Mouse (Mus musculus): ENCODE data around the gene 4930519G04Rik. TPM values are rescaled to one million over a fixed set of nuclear protein-coding genes. Genes with fewer than 3 reads are reported as not detected.
A peak's percentile ranks its signal among the peaks of the same experiment; 100 is the strongest.
"Not testable (repeated sequence)": the region's sequence is repeated elsewhere in the genome, so short reads cannot be mapped to it uniquely, and the experiment has no call there.

Gene 4930519G04Rik
- polyA plus RNA-seq, 1 experiment from 2014 or later, result not detected

- Histone ChIP-seq H3K36me3 (peaks cover 8% of the 10 kb centered on the region; the same call in 1 of the 2 replicates), H3K9me3 (no peaks in the 10 kb centered on the region), H3K4me1 (replicated peaks) (peaks cover 14% of the 10 kb centered on the region), H3K27ac (no peak overlapping the region), H3K4me2 (replicated peaks) (no peak overlapping the region), H3K4me3 (replicated peaks) (no peak overlapping the region), H3K27me3 (no peaks in the 10 kb centered on the region), H3K9ac (replicated peaks) (no peak overlapping the region)
- no peak for ATAC-seq
- WGBS, result 73% methylated on average over 6 of the region's 6 CpGs
Measured at GRCm38 (mm10) chr5:114816599-114816998, 36.9 kb upstream of the 4930519G04Rik start.

DNA sequence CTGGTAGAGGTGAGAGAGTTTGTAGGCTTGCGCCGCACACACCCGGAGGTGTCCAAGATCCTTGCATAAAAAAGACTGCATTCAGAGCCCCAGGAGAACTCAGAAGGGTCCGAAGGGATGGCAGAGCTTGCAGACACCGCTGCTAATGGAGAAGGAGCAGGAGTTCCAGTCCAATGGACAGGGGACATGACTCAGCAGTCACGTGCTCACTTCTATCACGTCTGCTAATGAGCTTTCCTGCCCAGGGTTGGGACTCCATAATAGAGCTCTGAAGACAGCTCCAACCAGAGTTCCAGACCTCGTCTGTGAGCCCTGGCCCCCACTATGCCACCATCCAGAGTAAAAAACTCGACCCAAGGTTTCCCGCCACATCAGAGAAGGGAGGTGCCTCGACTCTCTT is 35.3 kb upstream of the 4930519G04Rik start:
- no peaks in the 10 kb centered on the region for H3K27me3 ChIP-seq
- peaks cover 14% of the 10 kb centered on the region; the same call in 1 of the 2 replicates for H3K36me3 ChIP-seq
- WGBS, result 76% methylated on average over 11 of the region's 11 CpGs
- ATAC-seq, result no peak
- no peaks in the 10 kb centered on the region for H3K9me3 ChIP-seq
- H3K4me1 ChIP-seq (replicated peaks), result peaks cover 7% of the 10 kb centered on the region
- H3K27ac ChIP-seq, result no peak overlapping the region
- no peak overlapping the region for H3K4me2 ChIP-seq (replicated peaks)
- H3K9ac ChIP-seq (replicated peaks), result no peak overlapping the region
- H3K4me3 ChIP-seq (replicated peaks), result no peak overlapping the region

DNA sequence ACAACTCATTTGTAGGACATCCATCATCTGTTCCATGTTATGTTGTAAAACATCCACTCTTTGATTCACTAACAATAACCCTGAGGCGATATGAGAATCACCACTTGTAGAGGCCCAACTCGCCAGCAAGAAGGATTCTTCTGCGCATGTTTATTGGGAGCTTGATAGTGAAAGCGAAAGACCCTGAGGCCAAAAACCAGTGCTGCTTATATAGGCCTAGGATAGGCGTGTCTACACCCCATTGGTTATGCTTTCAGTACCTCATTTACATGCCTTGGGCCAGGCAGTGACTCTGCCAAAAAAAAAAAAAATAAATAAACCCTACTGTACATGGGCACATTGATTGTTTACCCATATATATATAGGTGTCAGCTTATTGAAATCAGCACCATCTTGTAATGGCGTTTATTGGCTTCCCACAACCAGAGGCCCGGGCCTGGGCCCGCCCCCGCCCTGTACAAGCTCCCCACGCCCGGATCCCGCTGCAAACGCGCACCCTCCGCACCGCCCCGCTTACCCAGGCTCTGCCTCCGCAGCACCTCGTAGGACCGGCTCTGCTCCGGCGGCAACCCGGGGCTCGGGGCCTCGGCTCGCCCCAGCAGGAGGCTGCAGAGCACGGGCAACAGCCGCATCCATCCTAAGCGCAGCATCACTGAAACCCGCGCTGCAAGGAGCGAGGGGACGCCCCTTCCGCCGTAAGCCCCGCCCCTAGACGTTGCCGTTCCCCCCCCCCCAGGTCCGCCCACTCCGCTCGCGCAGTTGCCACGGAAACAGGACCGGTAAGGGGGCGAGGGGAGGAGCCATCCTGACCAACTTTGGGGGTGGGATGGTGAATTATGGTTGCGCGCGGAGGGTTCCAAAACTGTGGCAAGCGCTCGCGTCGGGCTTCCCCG is 30.4 kb upstream of the 4930519G04Rik start, which contains the start of gene 1500011B03Rik:
Gene 1500011B03Rik (minus strand): TSS at position 673 of the 893 bp plus-strand sequence.
- H3K4me2 ChIP-seq (replicated peaks), result peak within 1 kb of the TSS; percentile 64
- peaks cover 14% of the 10 kb centered on the region; the same call in 1 of the 2 replicates for H3K36me3 ChIP-seq
- peak within 1 kb of the TSS; percentile 86 for H3K27ac ChIP-seq
- peak; percentile 91 for ATAC-seq
- H3K4me3 ChIP-seq (replicated peaks), result peak within 1 kb of the TSS; percentile 74
- H3K9ac ChIP-seq (replicated peaks), result peak within 1 kb of the TSS; percentile 88
- H3K9me3 ChIP-seq, result no peaks in the 10 kb centered on the region
- WGBS, result 7% methylated on average over 53 of the region's 53 CpGs
- H3K27me3 ChIP-seq, result no peaks in the 10 kb centered on the region
- peaks cover 12% of the 10 kb centered on the region for H3K4me1 ChIP-seq (replicated peaks)

DNA sequence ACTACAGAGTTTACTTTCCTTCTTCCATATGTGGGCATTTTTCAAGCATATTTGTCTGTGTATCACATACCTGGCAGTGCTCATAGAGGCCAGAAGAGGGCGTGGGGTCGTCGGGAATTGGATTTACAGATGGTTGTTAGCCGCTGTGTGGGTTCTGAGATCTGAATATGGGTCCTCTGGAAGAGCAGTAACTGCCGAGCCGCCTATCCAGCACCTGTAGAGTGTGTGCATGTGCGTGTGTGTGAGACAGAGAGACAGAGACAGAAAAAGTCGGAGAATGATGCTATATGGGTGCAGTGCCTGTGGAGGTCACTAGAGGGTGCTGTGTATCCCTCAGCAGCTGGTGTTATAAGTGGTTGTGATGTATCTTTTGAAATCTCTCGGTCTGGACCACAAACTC is 29.3 kb upstream of the 4930519G04Rik start:
- H3K9ac ChIP-seq (replicated peaks), result no peak overlapping the region
- no peak overlapping the region; the same call in 1 of the 2 replicates for H3K4me3 ChIP-seq (replicated peaks)
- WGBS, result 18% methylated on average over 9 of the region's 9 CpGs
- peaks cover 14% of the 10 kb centered on the region; the same call in 1 of the 2 replicates for H3K36me3 ChIP-seq
- no peak; the same call in 1 of the 2 replicates for ATAC-seq
- H3K9me3 ChIP-seq, result no peaks in the 10 kb centered on the region
- H3K4me1 ChIP-seq (replicated peaks), result peaks cover 12% of the 10 kb centered on the region
- H3K27ac ChIP-seq, result no peak overlapping the region
- H3K4me2 ChIP-seq (replicated peaks), result peak overlapping the region; percentile 64; the same call in 1 of the 2 replicates
- H3K27me3 ChIP-seq, result no peaks in the 10 kb centered on the region

DNA sequence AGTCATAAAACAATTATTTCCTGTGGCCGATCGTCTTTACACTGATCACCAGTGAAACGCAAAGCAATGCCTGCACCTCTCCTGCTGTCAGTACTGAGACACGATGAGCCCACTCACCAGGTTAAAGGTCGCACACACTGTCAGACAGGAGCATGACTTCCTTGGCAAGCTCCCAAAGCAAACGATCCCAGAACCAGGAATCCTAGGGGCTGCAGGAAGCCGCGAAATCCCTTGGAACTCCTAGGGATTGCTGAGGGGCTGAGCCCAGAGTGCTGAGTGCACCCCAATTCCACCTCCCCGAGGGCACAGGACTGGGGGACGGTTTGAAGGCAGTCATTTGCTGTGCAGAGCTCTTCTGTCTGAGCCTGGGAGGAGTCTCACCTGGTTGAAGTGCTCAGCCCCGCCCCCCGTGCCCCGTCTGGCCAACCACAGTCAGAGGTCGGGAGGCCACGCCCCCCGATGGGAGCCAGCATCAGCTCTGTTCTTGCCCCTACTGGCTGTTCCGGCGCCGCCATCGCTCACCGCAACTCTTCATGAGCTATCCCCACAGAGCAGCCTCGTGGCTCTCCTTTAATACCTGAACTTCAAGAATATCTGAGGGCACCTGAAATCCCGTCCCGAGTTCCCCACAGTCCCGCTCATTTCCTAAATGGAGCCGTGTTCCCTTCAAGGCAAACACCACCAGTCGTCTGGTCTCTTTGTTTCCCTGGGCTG is 27.3 kb upstream of the 4930519G04Rik start:
- no peaks in the 10 kb centered on the region for H3K27me3 ChIP-seq
- peak; percentile 65 for ATAC-seq

GRCm38 (mm10) chr5:114827427-114827826 is 26.0 kb upstream of the 4930519G04Rik start:
- no peak overlapping the region for H3K4me3 ChIP-seq (replicated peaks)
- no peak for ATAC-seq
- no peak overlapping the region for H3K27ac ChIP-seq
- H3K9me3 ChIP-seq, result no peaks in the 10 kb centered on the region; the same call in 1 of the 2 replicates
- H3K27me3 ChIP-seq, result no peaks in the 10 kb centered on the region
- H3K4me2 ChIP-seq (replicated peaks), result no peak overlapping the region
- H3K9ac ChIP-seq (replicated peaks), result no peak overlapping the region
- 93% methylated on average over 12 of the region's 12 CpGs for WGBS
- peaks cover 11% of the 10 kb centered on the region for H3K4me1 ChIP-seq (replicated peaks)
- H3K36me3 ChIP-seq, result no peaks in the 10 kb centered on the region

More for the DNA sequence above, 27.3 kb upstream of the 4930519G04Rik start:
- H3K4me2 ChIP-seq (replicated peaks), result peak overlapping the region; percentile 49
- peak overlapping the region; percentile 27 for H3K4me3 ChIP-seq (replicated peaks)
- H3K36me3 ChIP-seq, result peaks cover 10% of the 10 kb centered on the region; the same call in 1 of the 2 replicates
- no peaks in the 10 kb centered on the region for H3K9me3 ChIP-seq
- peaks cover 12% of the 10 kb centered on the region for H3K4me1 ChIP-seq (replicated peaks)
- H3K9ac ChIP-seq (replicated peaks), result peak overlapping the region; percentile 19
- WGBS, result 12% methylated on average over 27 of the region's 27 CpGs
- peak overlapping the region; percentile 69 for H3K27ac ChIP-seq

DNA sequence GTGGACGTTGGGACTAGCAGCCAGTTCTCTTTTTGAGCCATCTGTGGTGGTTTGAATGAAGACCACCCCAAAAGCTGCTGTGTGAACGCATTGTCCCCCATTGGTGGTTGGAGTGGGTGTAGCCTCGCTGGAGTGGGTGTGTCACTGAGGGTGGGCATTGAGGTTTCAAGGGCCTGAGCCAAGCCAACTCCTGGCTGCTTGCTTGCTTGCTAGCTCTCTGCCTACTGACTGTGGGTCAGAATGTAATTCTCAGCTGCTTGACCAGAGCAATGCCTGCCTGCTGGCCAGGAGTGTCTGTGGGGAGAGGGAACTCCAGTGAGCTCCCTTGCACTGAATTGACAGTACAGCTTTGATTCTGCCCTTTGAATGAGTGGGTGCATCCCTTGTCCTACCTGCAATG is 23.7 kb upstream of the 4930519G04Rik start:
- no peaks in the 10 kb centered on the region; the same call in 1 of the 2 replicates for H3K9me3 ChIP-seq
- no peak for ATAC-seq
- 69% methylated on average over 3 of the region's 3 CpGs for WGBS
- no peak overlapping the region for H3K4me3 ChIP-seq (replicated peaks)
- H3K27ac ChIP-seq, result no peak overlapping the region
- peaks cover 6% of the 10 kb centered on the region for H3K4me1 ChIP-seq (replicated peaks)
- no peak overlapping the region for H3K4me2 ChIP-seq (replicated peaks)
- no peak overlapping the region for H3K9ac ChIP-seq (replicated peaks)
- H3K27me3 ChIP-seq, result no peaks in the 10 kb centered on the region
- no peaks in the 10 kb centered on the region for H3K36me3 ChIP-seq

DNA sequence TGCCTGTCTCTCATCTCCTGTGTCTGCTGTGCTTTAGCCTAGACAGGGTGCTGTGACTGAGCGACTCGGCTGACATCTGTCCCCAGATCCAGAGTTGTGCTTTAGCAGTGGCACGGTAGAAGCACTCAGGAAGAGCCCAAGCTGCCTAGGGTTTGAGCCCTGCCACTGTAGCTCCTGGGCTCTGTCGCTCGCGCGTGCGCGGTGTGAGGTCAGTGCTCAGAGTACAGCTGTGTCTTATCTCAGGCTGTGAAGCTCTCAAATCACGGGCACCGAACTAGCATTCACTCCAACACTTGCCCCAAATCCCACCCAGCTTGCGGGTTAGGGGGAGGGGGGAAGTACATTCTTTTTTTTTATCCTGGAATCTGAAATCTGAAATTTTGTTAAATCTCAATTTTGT is 16.6 kb upstream of the 4930519G04Rik start:
- Histone ChIP-seq H3K9me3 (no peaks in the 10 kb centered on the region; the same call in 1 of the 2 replicates), H3K27ac (no peak overlapping the region), H3K4me2 (replicated peaks) (no peak overlapping the region), H3K4me3 (replicated peaks) (no peak overlapping the region), H3K36me3 (no peaks in the 10 kb centered on the region), H3K9ac (replicated peaks) (no peak overlapping the region), H3K4me1 (replicated peaks) (peaks cover 2% of the 10 kb centered on the region; the same call in 1 of the 2 replicates), H3K27me3 (no peaks in the 10 kb centered on the region)
- WGBS, result 72% methylated on average over 12 of the region's 12 CpGs
- ATAC-seq, result no peak

DNA sequence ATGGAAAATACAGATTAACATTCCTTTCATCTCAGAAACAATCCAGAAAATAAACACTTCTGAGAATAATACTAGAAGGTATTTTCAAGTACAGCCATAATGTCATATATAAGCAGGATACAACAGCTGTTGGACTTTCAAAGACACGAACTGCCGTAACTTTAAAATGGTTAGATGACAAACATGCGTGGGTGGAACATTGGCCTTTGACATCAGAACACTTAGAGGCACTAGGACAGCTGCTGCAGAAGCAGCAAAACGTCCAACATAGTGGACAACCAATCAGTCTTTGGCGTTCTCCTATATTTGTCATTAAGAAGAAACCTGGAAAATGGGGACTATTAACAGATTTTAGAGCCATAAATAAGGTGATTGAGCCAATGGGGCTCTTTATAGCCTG is 13.0 kb upstream of the 4930519G04Rik start:
- H3K4me1 ChIP-seq (replicated peaks), result peaks cover 11% of the 10 kb centered on the region
- WGBS, result 84% methylated on average over 5 of the region's 5 CpGs
- not testable (repeated sequence) for H3K27ac ChIP-seq; ATAC-seq; H3K27me3 ChIP-seq; H3K4me3 ChIP-seq (replicated peaks); H3K9me3 ChIP-seq; H3K9ac ChIP-seq (replicated peaks); H3K4me2 ChIP-seq (replicated peaks); H3K36me3 ChIP-seq

DNA sequence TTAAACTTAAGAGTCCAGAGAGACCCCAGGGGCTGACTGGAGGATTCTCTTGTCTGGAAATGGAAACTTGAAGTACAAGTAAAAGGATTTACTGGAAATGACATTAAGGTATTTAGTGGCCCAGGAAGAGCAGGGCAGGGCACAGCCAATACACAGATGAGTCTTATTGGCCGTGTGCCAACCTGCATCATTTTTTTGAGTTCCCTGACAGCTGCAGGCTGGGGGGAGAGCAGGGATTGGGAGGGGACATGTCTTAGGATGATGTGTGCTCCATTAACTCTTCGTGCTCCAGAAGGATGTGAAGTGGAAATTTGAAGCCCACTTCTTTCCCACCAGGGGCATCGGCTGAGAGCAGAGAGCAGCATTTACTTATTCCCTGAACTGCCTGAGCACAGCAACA is 11.3 kb upstream of the 4930519G04Rik start:
- not testable (repeated sequence) for ATAC-seq, H3K9me3 ChIP-seq
- WGBS, result 57% methylated on average over 3 of the region's 3 CpGs

GRCm38 (mm10) chr5:114842674-114843073 is 10.8 kb upstream of the 4930519G04Rik start:
- ATAC-seq, result no peak
- H3K4me1 ChIP-seq (replicated peaks), result peaks cover 11% of the 10 kb centered on the region
- H3K4me2 ChIP-seq (replicated peaks), result no peak overlapping the region
- H3K9ac ChIP-seq (replicated peaks), result no peak overlapping the region
- no peaks in the 10 kb centered on the region for H3K9me3 ChIP-seq
- 57% methylated on average over 5 of the region's 5 CpGs for WGBS
- no peak overlapping the region for H3K4me3 ChIP-seq (replicated peaks)
- H3K27ac ChIP-seq, result no peak overlapping the region
- no peaks in the 10 kb centered on the region for H3K36me3 ChIP-seq
- H3K27me3 ChIP-seq, result no peaks in the 10 kb centered on the region

More for the DNA sequence above, 11.3 kb upstream of the 4930519G04Rik start:
- H3K4me1 ChIP-seq (replicated peaks), result peaks cover 11% of the 10 kb centered on the region
- H3K4me2 ChIP-seq (replicated peaks); H3K4me3 ChIP-seq (replicated peaks); H3K36me3 ChIP-seq; H3K27me3 ChIP-seq; H3K27ac ChIP-seq; H3K9ac ChIP-seq (replicated peaks): not testable (repeated sequence)

DNA sequence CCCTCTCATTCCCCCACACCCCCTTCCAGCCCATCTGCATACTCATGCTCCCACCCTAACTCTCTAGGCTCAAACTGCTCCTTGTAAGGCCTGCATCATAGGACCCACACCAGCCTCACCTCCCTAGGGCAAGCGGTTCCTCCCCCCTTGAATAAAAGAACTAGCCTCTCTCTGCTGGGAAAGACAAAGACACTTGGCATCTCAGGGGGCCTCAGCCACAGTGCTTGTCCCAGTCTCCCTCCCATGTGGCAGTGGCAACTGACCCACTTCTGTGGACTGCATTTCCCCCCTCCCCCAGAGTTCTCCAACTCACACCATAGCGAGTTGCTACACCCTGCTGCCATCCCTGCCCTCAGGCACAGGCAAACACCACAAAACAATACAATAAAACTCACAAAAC is 9.1 kb upstream of the 4930519G04Rik start:
- WGBS, result 58% methylated on average over 2 of the region's 2 CpGs
- ATAC-seq; H3K4me2 ChIP-seq (replicated peaks); H3K9me3 ChIP-seq; H3K36me3 ChIP-seq; H3K9ac ChIP-seq (replicated peaks); H3K27ac ChIP-seq; H3K27me3 ChIP-seq; H3K4me3 ChIP-seq (replicated peaks): not testable (repeated sequence)
- peaks cover 11% of the 10 kb centered on the region for H3K4me1 ChIP-seq (replicated peaks)
